Mouse (Mus musculus) hematopoietic stem cell, adult 5-6 weeks (primary cell): ENCODE results near the gene E130114P18Rik. TPM values are rescaled to one million over a fixed set of nuclear protein-coding genes. Genes with fewer than 3 reads are reported as not detected.

Experiments
- ATAC-seq, 2 experiments: fragments of 125-278 bp in 1 of 2; replicated peaks in 1 of 2; 2 replicates each; pipeline ENCODE4 v1.8.0; 2016 to 2017; ENCODE audit warnings: inconsistent platforms in 2 of 2, mild to moderate bottlenecking in 2 of 2, moderate number of reproducible peaks in 2 of 2, low read depth in 1 of 2, moderate TSS enrichment in 1 of 2; ENCODE audit not compliant: low FRiP score in 2 of 2, poor library complexity in 2 of 2, severe bottlenecking in 2 of 2, insufficient read depth in 1 of 2, low TSS enrichment in 1 of 2
- total RNA-seq: library from RNA; stranded (forward); fragments of 172-1452, 232-1000 nt; gene quantifications from 2 replicates; pipeline ENCODE4 v1.2.3, GENCODE M21; 2017

The E130114P18Rik gene
- total RNA-seq, 1 experiment from 2014 or later = not detected

DNA sequence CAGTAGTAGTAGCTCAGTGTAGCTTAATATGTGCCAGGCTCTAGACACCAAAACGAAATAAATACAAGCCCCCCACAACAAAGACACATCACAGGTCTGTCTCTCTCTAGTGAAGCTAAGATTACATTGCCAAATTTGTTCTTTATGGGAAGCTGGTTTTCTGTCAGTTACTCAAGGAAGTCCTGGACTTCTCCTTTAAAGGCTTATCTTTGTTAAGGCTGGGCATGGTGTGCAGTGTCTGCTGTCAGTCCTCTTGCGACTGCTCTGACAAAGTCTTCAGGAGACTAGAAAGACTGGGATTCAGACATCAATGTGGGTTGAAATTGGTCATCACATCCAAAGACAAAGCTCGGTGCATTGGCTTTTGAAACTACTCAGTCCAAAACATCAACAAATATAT, 31.0 kb upstream of the E130114P18Rik start:
- ATAC-seq = no peak

DNA sequence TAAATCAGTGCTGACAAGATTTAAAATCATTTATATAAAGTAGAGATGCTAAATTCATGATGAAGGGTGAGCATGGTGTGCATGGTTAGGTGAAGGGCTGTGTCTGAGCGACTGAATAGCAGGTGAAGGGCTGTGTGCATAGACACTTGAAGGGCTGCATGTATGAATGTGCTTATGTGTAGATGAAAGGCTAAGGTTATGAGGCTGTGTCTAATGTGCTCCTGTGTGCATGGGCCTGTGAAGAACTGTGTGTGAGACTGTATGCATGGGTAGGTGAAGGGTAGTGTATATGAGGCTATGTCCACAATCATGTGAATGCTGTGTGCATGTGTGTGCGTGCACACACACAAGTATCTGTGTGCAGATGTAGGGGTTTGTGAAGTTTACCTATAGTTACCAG, 29.0 kb upstream of the E130114P18Rik start:
- ATAC-seq = no peak

DNA sequence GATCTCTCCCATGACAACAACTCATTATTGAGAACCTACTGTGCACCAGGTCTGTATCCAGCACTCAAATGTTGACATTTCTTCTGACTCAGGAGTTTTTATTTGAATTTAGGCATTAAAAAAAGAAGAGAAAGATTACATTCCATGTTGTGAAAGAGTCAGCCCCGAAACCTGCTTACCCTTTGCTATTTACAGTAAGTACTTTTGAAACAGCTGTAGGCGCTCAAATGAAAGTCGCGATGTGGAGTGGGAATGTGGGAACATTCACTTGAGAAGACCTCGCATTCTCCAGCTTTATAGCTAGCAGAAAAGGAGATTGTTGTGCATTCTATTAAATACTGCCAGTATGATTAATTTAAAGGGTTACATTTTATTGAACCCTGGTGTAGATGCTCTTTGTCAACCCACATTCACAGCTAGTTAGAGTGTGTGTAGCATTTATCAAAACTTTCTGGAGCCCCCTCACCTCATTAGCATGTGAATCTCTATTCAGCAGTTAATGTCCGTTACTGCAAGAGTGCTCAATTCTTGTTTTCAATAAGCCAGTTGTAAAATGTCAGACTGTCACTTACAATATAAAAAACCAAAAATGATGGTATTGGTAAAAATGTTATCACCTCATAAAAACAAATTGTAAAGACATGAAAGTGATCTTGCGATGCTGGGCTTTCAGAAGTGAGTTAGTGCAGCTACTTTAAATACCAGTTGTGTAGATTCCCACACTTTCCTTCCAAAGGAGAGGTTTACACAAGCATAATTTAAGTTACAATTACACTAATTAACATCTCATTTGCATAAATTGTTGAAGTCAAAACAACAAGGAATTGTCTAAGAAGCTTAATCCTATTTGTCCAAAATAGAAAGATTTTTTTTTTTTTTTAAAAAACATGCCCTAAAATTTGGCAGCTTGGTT, 28.3 kb upstream of the E130114P18Rik start:
- ATAC-seq = no peak

DNA sequence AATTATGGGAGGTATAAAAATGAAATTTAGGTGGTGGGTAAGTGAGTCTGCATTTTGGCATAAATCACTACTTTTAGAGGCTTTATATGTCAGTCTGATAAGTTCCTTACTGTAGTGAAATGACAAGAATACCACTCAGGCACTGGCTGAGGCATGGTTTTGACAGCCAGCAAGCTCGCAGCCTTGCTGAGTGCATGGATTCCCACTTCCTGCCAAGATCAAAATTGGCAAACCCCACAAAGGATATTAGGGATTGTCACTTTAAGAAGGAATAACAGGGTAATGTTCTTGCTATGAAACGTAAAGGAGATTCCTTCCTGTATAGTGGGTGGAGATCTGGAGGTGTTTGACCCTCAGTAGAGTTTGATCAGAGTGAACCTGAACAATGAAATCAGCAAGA, 27.4 kb upstream of the E130114P18Rik start:
- ATAC-seq = no peak

DNA sequence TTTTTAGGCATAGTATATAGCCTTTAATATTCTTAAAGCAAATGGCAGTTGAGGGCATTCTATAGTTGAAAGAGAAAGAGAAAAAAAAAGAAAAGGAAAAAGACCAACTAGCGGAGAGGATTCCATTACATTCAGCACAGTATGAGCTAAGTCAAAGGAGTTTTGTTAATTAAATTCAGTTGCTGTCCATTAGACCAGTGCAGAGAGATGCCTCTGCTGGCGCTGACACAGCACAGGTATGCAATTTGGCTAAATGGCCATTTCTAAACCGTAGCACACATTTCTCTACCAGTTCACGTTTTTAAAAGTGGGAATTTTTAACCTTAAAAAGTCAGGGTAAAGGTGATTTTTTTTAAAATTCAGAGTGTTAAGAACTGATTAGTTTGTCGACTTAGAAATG, 26.8 kb upstream of the E130114P18Rik start:
- ATAC-seq = no peak

DNA sequence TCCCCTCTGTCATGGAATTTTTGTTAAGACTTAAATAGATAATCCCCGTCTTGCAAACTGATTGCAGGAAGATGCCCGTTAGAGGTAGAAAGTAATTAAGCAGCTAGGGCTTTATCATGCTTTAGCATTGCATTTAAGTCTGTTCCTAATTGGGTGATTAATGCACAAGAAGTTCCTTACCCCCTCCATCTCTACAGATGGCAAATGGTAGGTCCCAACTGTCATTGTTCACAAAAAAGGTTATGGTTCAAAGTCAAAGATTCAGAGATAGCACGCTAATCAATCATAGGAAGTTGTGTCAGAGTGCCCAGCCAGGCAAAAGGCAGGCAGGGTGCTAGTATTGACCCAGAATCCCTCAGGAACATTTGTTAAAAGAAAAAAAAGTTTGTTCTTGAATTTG, 25.9 kb upstream of the E130114P18Rik start:
- ATAC-seq = no peak

DNA sequence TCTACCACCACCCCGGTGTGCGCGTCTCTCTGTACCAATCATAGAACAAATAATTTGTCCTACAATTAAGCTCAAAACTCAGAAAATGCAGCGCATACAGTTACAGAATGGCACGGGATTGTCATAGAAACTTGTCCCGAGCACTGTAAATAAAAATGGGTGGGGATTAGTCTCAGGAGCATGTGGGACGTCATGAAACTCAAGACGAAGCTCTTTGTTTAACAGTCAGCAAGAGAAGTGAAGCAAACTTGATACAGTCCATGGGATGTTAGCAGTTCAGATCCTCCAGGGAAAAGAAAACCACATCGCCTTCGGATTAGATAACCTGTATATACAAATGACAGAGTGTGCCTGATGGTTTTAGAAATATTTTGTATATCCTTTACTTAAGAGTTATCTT, 18.6 kb upstream of the E130114P18Rik start:
- ATAC-seq = no peak

DNA sequence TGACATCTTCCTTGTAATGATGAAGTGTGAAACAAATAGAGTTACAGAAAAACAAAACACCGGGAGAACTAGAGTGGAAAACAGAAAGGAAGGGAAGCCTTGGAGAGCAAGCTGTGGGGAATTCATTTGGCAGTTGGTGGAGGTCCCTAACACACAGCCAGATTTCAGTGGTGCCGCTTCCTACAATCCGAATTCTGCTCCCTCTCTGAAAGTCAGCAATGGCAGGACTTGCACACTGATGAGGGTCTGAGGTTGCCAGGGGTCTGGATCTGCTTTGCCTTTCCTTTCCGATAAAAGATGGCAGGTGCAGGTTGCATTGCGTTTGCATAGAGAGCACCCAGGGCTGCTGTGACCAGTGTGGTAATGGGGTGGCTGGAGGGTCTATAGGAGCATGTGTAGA, 18.1 kb upstream of the E130114P18Rik start:
- no peak for ATAC-seq

DNA sequence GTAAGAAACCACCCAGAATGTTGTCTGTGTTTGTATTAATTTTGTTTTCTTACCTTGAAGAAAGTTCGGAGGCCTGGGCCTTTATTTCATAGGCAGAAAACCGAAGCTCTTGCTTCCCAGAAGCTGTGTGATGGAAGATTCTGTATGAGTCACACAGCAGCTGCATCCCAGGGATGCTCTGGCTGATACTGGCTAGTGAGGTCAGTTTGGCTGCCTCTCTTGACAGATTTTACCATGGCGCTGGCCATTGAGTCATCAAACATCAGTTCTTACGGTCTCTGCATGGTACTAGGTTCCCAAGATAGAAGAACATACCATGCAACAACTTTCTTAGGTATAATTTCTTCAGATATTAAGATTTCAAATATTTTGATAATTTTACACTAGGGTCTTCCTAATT, 17.0 kb upstream of the E130114P18Rik start:
- no peak for ATAC-seq

DNA sequence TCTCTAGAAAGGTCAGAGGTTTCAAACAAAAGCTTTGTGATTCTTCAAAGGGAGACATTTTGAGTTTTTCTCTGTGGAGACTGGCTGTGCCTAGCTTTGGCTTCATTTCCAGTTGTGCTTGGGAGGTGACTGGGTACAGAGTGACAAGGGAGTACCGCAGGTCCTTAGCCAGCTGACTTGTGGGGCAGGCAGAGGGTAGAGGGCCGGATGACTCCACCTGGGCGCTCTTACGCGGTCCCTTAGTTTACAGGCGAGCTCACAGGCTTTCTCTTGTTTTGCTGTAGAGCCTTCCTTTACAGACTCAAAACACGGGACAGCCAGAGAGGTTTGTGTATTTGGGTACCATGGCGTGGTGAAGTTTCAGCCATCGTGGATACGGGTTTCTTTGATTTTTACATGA, 16.1 kb upstream of the E130114P18Rik start:
- ATAC-seq = no peak

DNA sequence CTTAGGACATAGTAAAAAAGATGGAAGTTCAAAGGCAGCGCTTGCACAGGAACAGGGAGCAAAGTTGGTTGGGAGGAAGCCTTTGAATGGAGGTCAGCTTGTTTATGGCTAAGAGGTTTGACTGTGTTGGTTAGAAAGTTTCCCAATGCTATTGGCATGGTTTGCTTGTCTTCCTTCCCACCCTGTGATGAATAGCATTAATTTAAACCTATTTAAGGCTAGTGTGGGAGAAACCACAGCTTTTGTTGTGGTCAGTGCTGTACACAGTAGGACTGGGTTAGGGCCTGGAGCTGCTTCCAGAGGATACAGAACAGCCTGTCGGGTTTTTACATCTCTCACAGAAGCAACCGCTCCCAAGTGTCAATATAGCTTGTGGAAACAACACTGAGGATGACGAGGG, 10.7 kb upstream of the E130114P18Rik start:
- ATAC-seq = no peak

DNA sequence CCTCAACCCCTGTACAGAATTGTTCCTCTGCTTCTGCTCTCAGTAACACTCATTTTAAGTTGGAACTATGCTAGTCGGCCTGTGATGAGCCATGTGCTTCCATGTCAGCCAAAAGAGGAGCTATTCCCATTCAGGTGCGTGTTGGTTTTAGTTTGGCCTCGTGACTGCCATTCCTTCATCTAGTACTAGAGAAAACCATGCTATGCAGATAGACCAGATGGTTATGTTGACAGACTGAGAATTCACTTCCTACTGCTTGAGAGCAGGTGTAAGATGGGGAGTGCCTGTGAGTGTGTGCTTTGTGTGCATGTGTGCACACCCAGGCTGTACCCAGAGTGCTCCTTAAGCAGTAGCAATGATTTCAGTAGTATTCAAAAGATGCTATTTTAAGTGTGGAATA, 9.6 kb upstream of the E130114P18Rik start:
- no peak for ATAC-seq

DNA sequence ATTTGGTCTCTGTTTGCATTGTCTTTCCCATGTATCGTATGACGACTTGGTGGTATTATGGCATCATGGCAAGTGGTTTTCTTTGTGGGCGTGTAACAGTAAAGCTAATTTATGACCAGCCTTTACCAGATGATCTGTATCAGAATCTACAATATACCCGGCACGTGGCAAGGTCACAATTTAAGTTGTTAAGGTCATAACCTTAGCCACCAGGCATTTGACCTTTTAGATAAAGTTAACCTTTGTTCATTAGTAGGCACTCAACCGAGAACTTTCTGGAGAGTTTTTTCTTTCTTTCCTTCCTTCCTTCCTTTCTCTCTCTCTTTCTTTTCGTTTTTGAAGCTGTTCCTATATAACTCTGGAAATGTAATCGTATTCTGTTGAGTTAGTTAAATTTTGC, 8.7 kb upstream of the E130114P18Rik start:
- no peak for ATAC-seq

DNA sequence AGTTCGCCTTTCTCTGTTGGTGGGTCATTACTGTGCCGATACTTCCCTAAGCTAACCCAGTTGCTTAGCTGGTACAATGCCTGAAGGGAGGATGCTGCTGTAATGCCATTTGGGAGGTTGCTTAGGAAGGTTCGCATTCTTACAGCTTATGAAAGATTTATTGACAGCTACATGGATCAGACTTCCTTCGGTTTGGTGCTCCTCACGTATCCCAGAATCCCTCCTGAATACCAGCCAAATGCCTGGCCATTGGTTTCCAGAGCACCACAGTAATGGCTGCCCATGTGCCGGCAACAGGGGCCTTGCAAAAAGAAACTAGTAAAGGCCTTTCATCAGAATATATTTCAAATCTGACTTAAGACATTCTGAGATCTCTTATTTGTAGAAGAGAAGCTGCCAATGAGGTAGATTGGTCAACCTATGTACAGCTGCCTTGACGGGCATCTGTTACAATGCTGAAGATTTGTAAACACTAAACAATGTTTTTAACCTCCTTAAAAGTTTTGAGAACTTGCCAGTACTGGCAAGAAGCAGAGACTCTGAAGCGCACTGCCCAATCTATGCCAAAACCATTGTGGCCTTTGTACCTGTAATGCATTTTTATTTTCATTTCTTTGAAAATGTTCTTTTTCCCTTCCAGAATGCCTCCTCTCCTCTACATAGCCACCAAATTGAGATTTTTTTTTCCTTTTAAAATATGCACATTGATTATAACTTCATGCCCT, 7.8 kb upstream of the E130114P18Rik start:
- no peak for ATAC-seq

DNA sequence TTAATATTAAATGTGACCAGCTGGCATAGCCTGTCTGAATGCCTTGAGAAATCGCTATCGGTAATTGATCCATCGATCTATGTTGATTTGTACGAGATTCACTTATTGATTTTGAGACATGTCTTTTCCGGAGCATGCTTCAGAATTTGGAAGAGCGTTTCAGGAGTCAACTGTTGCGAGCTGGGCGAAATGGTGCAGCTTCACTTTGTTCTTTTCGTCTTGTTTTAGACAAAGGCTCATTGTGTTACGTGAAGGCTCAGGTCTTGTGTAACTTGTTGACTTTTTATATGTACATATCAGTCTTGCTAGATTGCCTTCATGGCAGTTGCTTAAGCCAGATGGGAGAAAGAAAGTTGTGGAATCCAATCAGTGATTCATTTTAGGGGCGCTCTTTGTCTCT, 6.4 kb upstream of the E130114P18Rik start:
- ATAC-seq = no peak

DNA sequence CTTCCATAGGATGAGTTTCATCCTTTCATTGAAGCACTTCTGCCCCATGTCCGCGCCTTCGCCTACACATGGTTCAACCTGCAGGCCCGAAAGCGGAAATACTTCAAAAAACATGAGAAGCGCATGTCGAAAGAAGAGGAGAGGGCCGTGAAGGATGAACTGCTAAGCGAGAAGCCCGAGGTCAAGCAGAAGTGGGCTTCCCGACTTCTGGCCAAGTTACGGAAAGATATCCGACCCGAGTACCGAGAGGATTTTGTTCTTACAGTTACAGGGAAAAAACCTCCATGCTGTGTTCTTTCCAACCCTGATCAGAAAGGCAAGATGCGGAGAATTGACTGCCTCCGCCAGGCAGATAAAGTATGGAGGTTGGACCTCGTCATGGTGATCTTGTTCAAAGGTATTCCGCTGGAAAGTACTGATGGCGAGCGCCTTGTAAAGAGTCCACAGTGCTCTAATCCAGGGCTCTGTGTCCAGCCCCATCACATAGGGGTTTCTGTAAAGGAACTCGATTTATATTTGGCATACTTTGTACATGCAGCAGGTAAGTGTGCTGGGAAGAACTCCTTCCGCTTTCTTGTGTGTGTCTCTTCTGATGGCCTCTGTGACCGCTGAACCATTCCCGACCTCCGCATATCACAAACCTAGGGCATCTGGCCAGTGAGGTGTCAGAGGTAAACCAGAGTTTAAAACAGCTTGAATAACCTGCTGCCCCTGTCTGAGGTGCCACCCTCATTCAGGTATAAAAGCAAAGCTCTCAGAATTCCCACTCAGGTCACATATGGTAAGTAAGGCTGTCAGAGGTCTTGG, 5.4 kb upstream of the E130114P18Rik start:
- ATAC-seq = no peak

DNA sequence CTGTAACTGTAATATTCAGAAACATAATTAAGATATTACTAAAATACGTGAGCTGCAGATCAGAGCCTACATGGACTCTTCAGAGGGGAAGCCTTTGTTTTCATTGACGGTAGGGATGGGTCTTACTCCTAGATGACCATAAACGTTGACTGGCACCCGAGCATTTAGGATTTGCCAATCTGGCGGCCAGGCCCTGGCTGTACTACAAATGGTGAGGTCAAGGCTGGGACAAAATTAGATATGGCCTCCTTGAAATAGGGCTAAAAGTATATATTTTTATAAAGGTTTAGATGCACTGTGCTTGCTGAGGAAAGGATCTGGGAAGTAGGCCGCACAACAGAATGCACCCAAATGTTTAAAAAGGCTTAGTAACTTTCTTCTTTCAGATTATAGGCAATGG, 4.6 kb upstream of the E130114P18Rik start:
- no peak for ATAC-seq

DNA sequence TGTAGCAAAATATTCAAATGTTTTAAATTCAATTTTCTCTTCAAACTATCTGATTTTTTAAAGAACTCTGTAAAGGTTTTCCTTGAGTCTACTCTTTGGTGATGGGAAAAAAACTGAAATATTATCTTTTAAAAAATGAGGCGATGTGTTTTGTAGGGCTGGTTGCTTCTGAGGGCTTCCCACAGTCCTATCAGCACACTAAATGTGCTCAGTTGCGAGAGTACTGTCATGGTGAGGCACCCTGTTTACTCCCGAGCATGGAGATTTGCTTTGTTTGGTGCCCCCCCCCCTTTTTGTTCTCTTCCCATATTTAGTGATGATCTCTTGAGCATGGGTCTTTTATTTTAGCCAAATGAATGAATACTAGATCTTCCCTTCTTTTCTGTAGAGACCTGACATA, 4.2 kb upstream of the E130114P18Rik start:
- ATAC-seq = no peak
